Mouse (Mus musculus) stomach, postnatal 0 days (tissue): ENCODE results near the gene Tbc1d16.
"Not testable (repeated sequence)": the region's sequence is repeated elsewhere in the genome, so short reads cannot be mapped to it uniquely, and the experiment has no call there.

Source experiments
- CTCF ChIP-seq: IDR thresholded peaks from 2 replicates; pipeline ENCODE4 v1.5.1; 2016; ENCODE audit warnings: antibody characterized with exemption, low read depth, mild to moderate bottlenecking, moderate library complexity
- EP300 ChIP-seq: optimal IDR thresholded peaks from 2 replicates; pipeline ENCODE3; 2016; ENCODE audit warnings: antibody characterized with exemption

- not testable (repeated sequence) for TF ChIP-seq EP300, CTCF
Observed at GRCm38 (mm10) chr11:119100355-119100754, 127.9 kb downstream of the Tbc1d16 start.
